Mouse (Mus musculus): ENCODE results near the gene Fam207a. TPM values are rescaled to one million over a fixed set of nuclear protein-coding genes. Genes with fewer than 3 reads are reported as not detected.

Gene Fam207a
- polyA plus RNA-seq, 1 experiment from 2014 or later = 51.8 TPM

GRCm38 (mm10) chr10:77454795-77455194, 60.8 kb downstream of the Fam207a start:
- Histone ChIP-seq H3K9me3 (replicated peaks) (no peaks in the 10 kb centered on the region), H3K36me3 (no peaks in the 10 kb centered on the region), H3K4me3 (no peak overlapping the region), H3K27ac (no peak overlapping the region), H3K27me3 (ENCODE audit: low read depth, poor library complexity, severe bottlenecking) (peaks cover 5% of the 10 kb centered on the region; the same call in 1 of the 2 replicates), H3K4me1 (peaks cover 10% of the 10 kb centered on the region)
- WGBS = 80% methylated on average over 6 of the region's 6 CpGs
- DNase-seq (ENCODE audit: low spot score) = no peak

GRCm38 (mm10) chr10:77451822-77452221, 63.8 kb downstream of the Fam207a start:
- no peak overlapping the region for H3K27ac ChIP-seq
- 88% methylated on average over 4 of the region's 4 CpGs for WGBS
- H3K4me3 ChIP-seq = no peak overlapping the region
- H3K4me1 ChIP-seq = peaks cover 30% of the 10 kb centered on the region
- no peak for DNase-seq (ENCODE audit: low spot score)
- peaks cover 19% of the 10 kb centered on the region; the same call in 1 of the 2 replicates for H3K27me3 ChIP-seq (ENCODE audit: low read depth, poor library complexity, severe bottlenecking)
- no peaks in the 10 kb centered on the region for H3K9me3 ChIP-seq (replicated peaks)
- no peaks in the 10 kb centered on the region for H3K36me3 ChIP-seq

- Histone ChIP-seq H3K4me3 (no peak overlapping the region), H3K36me3 (no peaks in the 10 kb centered on the region), H3K4me1 (peaks cover 30% of the 10 kb centered on the region), H3K9me3 (replicated peaks) (no peaks in the 10 kb centered on the region), H3K27me3 (ENCODE audit: low read depth, poor library complexity, severe bottlenecking) (peaks cover 19% of the 10 kb centered on the region; the same call in 1 of the 2 replicates), H3K27ac (no peak overlapping the region)
- DNase-seq (ENCODE audit: low spot score) = no peak
Measured at GRCm38 (mm10) chr10:77450159-77450464, 65.5 kb downstream of the Fam207a start.

- peak overlapping the region; percentile 61 for H3K27ac ChIP-seq
- WGBS = 33% methylated on average over 23 of the region's 23 CpGs
- no peaks in the 10 kb centered on the region for H3K9me3 ChIP-seq (replicated peaks)
- peaks cover 30% of the 10 kb centered on the region for H3K4me1 ChIP-seq
- peaks cover 19% of the 10 kb centered on the region; the same call in 1 of the 2 replicates for H3K27me3 ChIP-seq (ENCODE audit: low read depth, poor library complexity, severe bottlenecking)
- peak; percentile 40 for DNase-seq (ENCODE audit: low spot score)
- no peaks in the 10 kb centered on the region for H3K36me3 ChIP-seq
- H3K4me3 ChIP-seq = peak overlapping the region; percentile 32
Measured at GRCm38 (mm10) chr10:77449315-77450158, 66.0 kb downstream of the Fam207a start.

GRCm38 (mm10) chr10:77448698-77449247, 66.8 kb downstream of the Fam207a start:
- Histone ChIP-seq H3K27me3 (ENCODE audit: low read depth, poor library complexity, severe bottlenecking) (peaks cover 19% of the 10 kb centered on the region; the same call in 1 of the 2 replicates), H3K4me3 (peak overlapping the region; percentile 32; the same call in 1 of the 2 replicates), H3K4me1 (peaks cover 30% of the 10 kb centered on the region), H3K9me3 (replicated peaks) (no peaks in the 10 kb centered on the region), H3K27ac (peak overlapping the region; percentile 61; the same call in 1 of the 2 replicates), H3K36me3 (no peaks in the 10 kb centered on the region)
- DNase-seq (ENCODE audit: low spot score) = no peak
- 69% methylated on average over 6 of the region's 6 CpGs for WGBS

- peaks cover 19% of the 10 kb centered on the region; the same call in 1 of the 2 replicates for H3K27me3 ChIP-seq (ENCODE audit: low read depth, poor library complexity, severe bottlenecking)
- DNase-seq (ENCODE audit: low spot score) = no peak
Measured at GRCm38 (mm10) chr10:77448209-77448608, 67.4 kb downstream of the Fam207a start.

GRCm38 (mm10) chr10:77447755-77448154, 67.8 kb downstream of the Fam207a start:
- Histone ChIP-seq H3K4me1 (peaks cover 30% of the 10 kb centered on the region), H3K36me3 (no peaks in the 10 kb centered on the region), H3K4me3 (no peak overlapping the region), H3K9me3 (replicated peaks) (no peaks in the 10 kb centered on the region), H3K27me3 (ENCODE audit: low read depth, poor library complexity, severe bottlenecking) (peaks cover 19% of the 10 kb centered on the region; the same call in 1 of the 2 replicates), H3K27ac (no peak overlapping the region)
- WGBS = 12% methylated on average over 2 of the region's 2 CpGs
- DNase-seq (ENCODE audit: low spot score) = no peak

More at GRCm38 (mm10) chr10:77448209-77448608, 67.4 kb downstream of the Fam207a start:
- WGBS = 89% methylated on average over 7 of the region's 7 CpGs
- no peaks in the 10 kb centered on the region for H3K9me3 ChIP-seq (replicated peaks)
- H3K27ac ChIP-seq = 0 out of 2 replicates have a peak overlapping the region, but pooled peaks have one; percentile 12
- H3K36me3 ChIP-seq = no peaks in the 10 kb centered on the region
- peaks cover 30% of the 10 kb centered on the region for H3K4me1 ChIP-seq
- no peak overlapping the region for H3K4me3 ChIP-seq

GRCm38 (mm10) chr10:77442250-77442649, 73.3 kb downstream of the Fam207a start:
- H3K9me3 ChIP-seq (replicated peaks) = no peaks in the 10 kb centered on the region
- DNase-seq (ENCODE audit: low spot score) = no peak
- peaks cover 34% of the 10 kb centered on the region for H3K4me1 ChIP-seq
- no peak overlapping the region for H3K27ac ChIP-seq
- H3K4me3 ChIP-seq = no peak overlapping the region
- 77% methylated on average over 4 of the region's 4 CpGs for WGBS
- no peaks in the 10 kb centered on the region for H3K36me3 ChIP-seq
- H3K27me3 ChIP-seq (ENCODE audit: low read depth, poor library complexity, severe bottlenecking) = no peaks in the 10 kb centered on the region

- Histone ChIP-seq H3K4me3 (no peak overlapping the region), H3K27ac (no peak overlapping the region), H3K27me3 (ENCODE audit: low read depth, poor library complexity, severe bottlenecking) (no peaks in the 10 kb centered on the region), H3K4me1 (peaks cover 34% of the 10 kb centered on the region), H3K9me3 (replicated peaks) (no peaks in the 10 kb centered on the region), H3K36me3 (no peaks in the 10 kb centered on the region)
- DNase-seq (ENCODE audit: low spot score) = no peak
- 67% methylated on average over 3 of the region's 3 CpGs for WGBS
Measured at GRCm38 (mm10) chr10:77441812-77442211, 73.8 kb downstream of the Fam207a start.

GRCm38 (mm10) chr10:77440841-77441755, 74.5 kb downstream of the Fam207a start:
- 56% methylated on average over 19 of the region's 19 CpGs for WGBS
- DNase-seq (ENCODE audit: low spot score) = no peak

GRCm38 (mm10) chr10:77440286-77440685, 75.3 kb downstream of the Fam207a start:
- no peak for DNase-seq (ENCODE audit: low spot score)
- peak overlapping the region; percentile 33 for H3K27ac ChIP-seq
- no peak overlapping the region for H3K4me3 ChIP-seq
- WGBS = 54% methylated on average over 6 of the region's 6 CpGs
- H3K36me3 ChIP-seq = no peaks in the 10 kb centered on the region
- H3K9me3 ChIP-seq (replicated peaks) = no peaks in the 10 kb centered on the region
- H3K4me1 ChIP-seq = peaks cover 34% of the 10 kb centered on the region
- no peaks in the 10 kb centered on the region for H3K27me3 ChIP-seq (ENCODE audit: low read depth, poor library complexity, severe bottlenecking)

More at GRCm38 (mm10) chr10:77440841-77441755, 74.5 kb downstream of the Fam207a start:
- H3K4me1 ChIP-seq = peaks cover 34% of the 10 kb centered on the region
- no peaks in the 10 kb centered on the region for H3K36me3 ChIP-seq
- 0 out of 2 replicates have a peak overlapping the region, but pooled peaks have one; percentile 31 for H3K27ac ChIP-seq
- no peaks in the 10 kb centered on the region for H3K9me3 ChIP-seq (replicated peaks)
- H3K27me3 ChIP-seq (ENCODE audit: low read depth, poor library complexity, severe bottlenecking) = no peaks in the 10 kb centered on the region
- H3K4me3 ChIP-seq = no peak overlapping the region

- H3K27ac ChIP-seq = no peak overlapping the region
- no peaks in the 10 kb centered on the region for H3K27me3 ChIP-seq (ENCODE audit: low read depth, poor library complexity, severe bottlenecking)
- no peaks in the 10 kb centered on the region for H3K36me3 ChIP-seq
- H3K9me3 ChIP-seq (replicated peaks) = no peaks in the 10 kb centered on the region
- H3K4me3 ChIP-seq = no peak overlapping the region
- DNase-seq (ENCODE audit: low spot score) = no peak
- peaks cover 39% of the 10 kb centered on the region for H3K4me1 ChIP-seq
- 68% methylated on average over 3 of the region's 3 CpGs for WGBS
Measured at GRCm38 (mm10) chr10:77439026-77439425, 76.6 kb downstream of the Fam207a start.

Data from limb, embryonic 10.5 days (tissue).